Mouse (Mus musculus): ENCODE measurements around the gene Ptp4a2. TPM values are rescaled to one million over a fixed set of nuclear protein-coding genes. Genes with fewer than 3 reads are reported as not detected.
"Not testable (repeated sequence)": the region's sequence is repeated elsewhere in the genome, so short reads cannot be mapped to it uniquely, and the experiment has no call there.

The Ptp4a2 gene
- polyA plus RNA-seq, 1 experiment from 2014 or later: 224 TPM

- ATAC-seq: 0 out of 2 replicates have a peak, but pooled peaks have one; percentile 48
- Histone ChIP-seq H3K27me3 (replicated peaks; ENCODE audit: control insufficient read depth, insufficient read depth, low read length) (no peaks in the 10 kb centered on the region), H3K4me2 (ENCODE audit: low read length) (peak overlapping the region; percentile 25), H3K9ac (ENCODE audit: low read depth, low read length) (peak overlapping the region; percentile 35; the same call in 1 of the 2 replicates), H3K27ac (ENCODE audit: low read depth, low read length) (no peak overlapping the region; the same call in 1 of the 2 replicates), H3K36me3 (ENCODE audit: control insufficient read depth, insufficient read depth, low read length) (no peaks in the 10 kb centered on the region), H3K9me3 (ENCODE audit: control insufficient read depth, low read length) (no peaks in the 10 kb centered on the region), H3K4me1 (ENCODE audit: control insufficient read depth, insufficient read depth, low read depth, low read length) (peaks cover 14% of the 10 kb centered on the region), H3K4me3 (ENCODE audit: low read length) (no peak overlapping the region)
- WGBS: 34% methylated on average over 10 of the region's 11 CpGs
These were observed 71.7 kb downstream of the Ptp4a2 start for GRCm38 (mm10) chr4:129882555-129883293.

- Histone ChIP-seq H3K4me1 (ENCODE audit: control insufficient read depth, insufficient read depth, low read depth, low read length) (peaks cover 11% of the 10 kb centered on the region), H3K4me3 (ENCODE audit: low read length) (no peak overlapping the region), H3K4me2 (ENCODE audit: low read length) (0 out of 2 replicates have a peak overlapping the region, but pooled peaks have one; percentile 4), H3K9me3 (ENCODE audit: control insufficient read depth, low read length) (no peaks in the 10 kb centered on the region), H3K36me3 (ENCODE audit: control insufficient read depth, insufficient read depth, low read length) (no peaks in the 10 kb centered on the region), H3K27ac (ENCODE audit: low read depth, low read length) (no peak overlapping the region), H3K27me3 (replicated peaks; ENCODE audit: control insufficient read depth, insufficient read depth, low read length) (no peaks in the 10 kb centered on the region), H3K9ac (ENCODE audit: low read depth, low read length) (no peak overlapping the region)
- WGBS: 52% methylated on average over 12 of the region's 12 CpGs
- ATAC-seq: peak; percentile 70
These were observed 73.3 kb downstream of the Ptp4a2 start for GRCm38 (mm10) chr4:129884041-129884930.

GRCm38 (mm10) chr4:129889661-129890060, 78.6 kb downstream of the Ptp4a2 start:
- Histone ChIP-seq H3K4me1 (ENCODE audit: control insufficient read depth, insufficient read depth, low read depth, low read length) (no peaks in the 10 kb centered on the region), H3K4me2 (ENCODE audit: low read length) (no peak overlapping the region), H3K4me3 (ENCODE audit: low read length) (no peak overlapping the region), H3K27me3 (replicated peaks; ENCODE audit: control insufficient read depth, insufficient read depth, low read length) (no peaks in the 10 kb centered on the region), H3K27ac (ENCODE audit: low read depth, low read length) (no peak overlapping the region), H3K36me3 (ENCODE audit: control insufficient read depth, insufficient read depth, low read length) (no peaks in the 10 kb centered on the region), H3K9ac (ENCODE audit: low read depth, low read length) (no peak overlapping the region), H3K9me3 (ENCODE audit: control insufficient read depth, low read length) (no peaks in the 10 kb centered on the region)
- ATAC-seq: no peak
- 76% methylated on average over 10 of the region's 10 CpGs for WGBS

GRCm38 (mm10) chr4:129890094-129890493, 79.1 kb downstream of the Ptp4a2 start:
- ATAC-seq: no peak
- Histone ChIP-seq H3K27ac (ENCODE audit: low read depth, low read length) (no peak overlapping the region), H3K4me1 (ENCODE audit: control insufficient read depth, insufficient read depth, low read depth, low read length) (no peaks in the 10 kb centered on the region), H3K27me3 (replicated peaks; ENCODE audit: control insufficient read depth, insufficient read depth, low read length) (no peaks in the 10 kb centered on the region), H3K4me2 (ENCODE audit: low read length) (no peak overlapping the region), H3K4me3 (ENCODE audit: low read length) (no peak overlapping the region), H3K9ac (ENCODE audit: low read depth, low read length) (no peak overlapping the region), H3K36me3 (ENCODE audit: control insufficient read depth, insufficient read depth, low read length) (no peaks in the 10 kb centered on the region), H3K9me3 (ENCODE audit: control insufficient read depth, low read length) (no peaks in the 10 kb centered on the region)
- WGBS: 95% methylated on average over 7 of the region's 7 CpGs

GRCm38 (mm10) chr4:129894861-129895260, 83.8 kb downstream of the Ptp4a2 start:
- Histone ChIP-seq H3K4me2 (ENCODE audit: low read length) (no peak overlapping the region), H3K4me1 (ENCODE audit: control insufficient read depth, insufficient read depth, low read depth, low read length) (no peaks in the 10 kb centered on the region), H3K9me3 (ENCODE audit: control insufficient read depth, low read length) (no peaks in the 10 kb centered on the region), H3K4me3 (ENCODE audit: low read length) (no peak overlapping the region), H3K36me3 (ENCODE audit: control insufficient read depth, insufficient read depth, low read length) (no peaks in the 10 kb centered on the region), H3K27me3 (replicated peaks; ENCODE audit: control insufficient read depth, insufficient read depth, low read length) (no peaks in the 10 kb centered on the region), H3K27ac (ENCODE audit: low read depth, low read length) (no peak overlapping the region), H3K9ac (ENCODE audit: low read depth, low read length) (no peak overlapping the region)
- ATAC-seq: no peak
- 97% methylated on average over 3 of the region's 3 CpGs for WGBS

GRCm38 (mm10) chr4:129898815-129899214, 87.8 kb downstream of the Ptp4a2 start:
- not testable (repeated sequence) for H3K4me3 ChIP-seq (ENCODE audit: low read length); H3K9ac ChIP-seq (ENCODE audit: low read depth, low read length); H3K9me3 ChIP-seq (ENCODE audit: control insufficient read depth, low read length); H3K27ac ChIP-seq (ENCODE audit: low read depth, low read length); H3K4me1 ChIP-seq (ENCODE audit: control insufficient read depth, insufficient read depth, low read depth, low read length); H3K4me2 ChIP-seq (ENCODE audit: low read length); ATAC-seq; H3K27me3 ChIP-seq (replicated peaks; ENCODE audit: control insufficient read depth, insufficient read depth, low read length); H3K36me3 ChIP-seq (ENCODE audit: control insufficient read depth, insufficient read depth, low read length)
- WGBS: 94% methylated on average over 18 of the region's 18 CpGs

Small RNA genes lying within 50 kb of the gene (microRNA-seq; reads per million reads assigned to microRNA genes)
- gene Gm28017: not detected

Other genes with a start within 250 kb of the Ptp4a2 start
- 13.5 and 13.9 TPM in 2 replicates for gene Lck, start 237.6 kb upstream of the Ptp4a2 start, polyA plus RNA-seq (2015; fragmentation: Nextera tagmentation; extraction: Ambion mirVana)
- 0.35 and 0.58 TPM in 2 replicates for gene Fam167b, start 232.7 kb upstream of the Ptp4a2 start, polyA plus RNA-seq (2015; fragmentation: Nextera tagmentation; extraction: Ambion mirVana)
- gene Eif3i, start 210.6 kb upstream of the Ptp4a2 start, polyA plus RNA-seq (2015; fragmentation: Nextera tagmentation; extraction: Ambion mirVana): 216 and 223 TPM in 2 replicates
- 185 and 190 TPM in 2 replicates for gene Tmem234, start 210.6 kb upstream of the Ptp4a2 start, polyA plus RNA-seq (2015; fragmentation: Nextera tagmentation; extraction: Ambion mirVana)
- gene Dcdc2b, start 197.0 kb upstream of the Ptp4a2 start, polyA plus RNA-seq (2015; fragmentation: Nextera tagmentation; extraction: Ambion mirVana): 2.1 and 3.9 TPM in 2 replicates
- 27.6 and 33.4 TPM in 2 replicates for gene Iqcc, start 192.1 kb upstream of the Ptp4a2 start, polyA plus RNA-seq (2015; fragmentation: Nextera tagmentation; extraction: Ambion mirVana)
- 160 and 169 TPM in 2 replicates for gene Ccdc28b, start 187.3 kb upstream of the Ptp4a2 start, polyA plus RNA-seq (2015; fragmentation: Nextera tagmentation; extraction: Ambion mirVana)
- 39.7 and 46.0 TPM in 2 replicates for gene Txlna, start 170.2 kb upstream of the Ptp4a2 start, polyA plus RNA-seq (2015; fragmentation: Nextera tagmentation; extraction: Ambion mirVana)
- gene Kpna6, start 138.5 kb upstream of the Ptp4a2 start, polyA plus RNA-seq (2015; fragmentation: Nextera tagmentation; extraction: Ambion mirVana): 18.2 and 20.3 TPM in 2 replicates
- gene Tmem39b, start 114.4 kb upstream of the Ptp4a2 start, polyA plus RNA-seq (2015; fragmentation: Nextera tagmentation; extraction: Ambion mirVana): 12.7 and 14.8 TPM in 2 replicates
- gene Khdrbs1, start 68.9 kb upstream of the Ptp4a2 start, polyA plus RNA-seq (2015; fragmentation: Nextera tagmentation; extraction: Ambion mirVana): 96.3 and 104 TPM in 2 replicates
- gene Spocd1, start 118.0 kb downstream of the Ptp4a2 start, polyA plus RNA-seq (2015; fragmentation: Nextera tagmentation; extraction: Ambion mirVana): not detected in 2 replicates
- 13.4 and 14.9 TPM in 2 replicates for gene Adgrb2, start 173.7 kb downstream of the Ptp4a2 start, polyA plus RNA-seq (2015; fragmentation: Nextera tagmentation; extraction: Ambion mirVana)
- 11.8 and 16.2 TPM in 2 replicates for gene Col16a1, start 236.6 kb downstream of the Ptp4a2 start, polyA plus RNA-seq (2015; fragmentation: Nextera tagmentation; extraction: Ambion mirVana)

Data from hindbrain, embryonic 16.5 days (tissue).